ENCODE assay signal across 17 mouse cellular contexts in the genomic region with DNA sequence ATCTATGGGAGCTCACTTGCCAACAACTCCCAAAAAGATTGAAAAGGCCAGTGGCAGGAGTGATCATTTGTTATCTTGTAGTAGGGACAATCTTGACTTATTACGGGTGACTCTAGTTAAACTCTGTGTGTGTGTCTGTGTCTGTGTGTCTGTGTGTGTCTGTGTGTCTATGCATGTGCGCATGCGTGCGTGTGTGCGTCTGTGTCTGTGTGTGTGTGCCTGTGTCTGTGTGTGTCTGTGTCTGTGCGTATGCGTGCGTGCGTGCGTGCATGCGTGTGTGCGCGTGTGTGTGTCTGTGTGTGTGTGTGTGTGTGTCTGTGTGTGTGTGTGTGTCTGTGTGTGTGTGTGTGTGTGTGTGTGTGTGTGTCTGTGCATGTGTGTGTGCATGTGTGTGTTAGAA.
"Had no signal": no experiment of that assay in that cellular context is flagged by ENCODE, and none has a peak within 500 bp of the region (broad histone marks: within the 10 kb centered on the region; RNA-seq: fewer than 3 reads in every experiment).

No protein-coding gene starts in this region.

- DNase-seq: kidney, adult 18-20 months; kidney, postnatal 10 days; kidney, postnatal 4 days; liver; liver, embryonic 13.5 days; liver, postnatal 0 days; lung, postnatal 14 days; right cerebral cortex, postnatal 4 days; spleen, adult 18-20 months; thymus, adult 18-20 months; thymus, postnatal 14 days had no signal

- H3K36me3 ChIP-seq: intestine, embryonic 15.5 days; limb, embryonic 12.5 days; liver, embryonic 13.5 days; lung, embryonic 15.5 days had no signal

- H3K9me3 ChIP-seq: intestine, embryonic 15.5 days; limb, embryonic 12.5 days; liver, embryonic 13.5 days; lung, embryonic 15.5 days had no signal

- H3K4me3 ChIP-seq: intestine, embryonic 15.5 days; limb, embryonic 12.5 days; liver, embryonic 13.5 days; lung, embryonic 15.5 days; megakaryocyte, embryonic 14.5 days; myocyte had no signal

- H3K4me1 ChIP-seq: intestine, embryonic 15.5 days; limb, embryonic 12.5 days; liver, embryonic 13.5 days; lung, embryonic 15.5 days; megakaryocyte, embryonic 14.5 days had no signal

- H3K27me3 ChIP-seq: intestine, embryonic 15.5 days; limb, embryonic 12.5 days; liver, embryonic 13.5 days; lung, embryonic 15.5 days; megakaryocyte, embryonic 14.5 days had no signal

- H3K27ac ChIP-seq: intestine, embryonic 15.5 days; limb, embryonic 12.5 days; liver, embryonic 13.5 days; lung, embryonic 15.5 days; macrophage had no signal

- H3K9ac ChIP-seq: intestine, embryonic 15.5 days; limb, embryonic 12.5 days; liver, embryonic 13.5 days; liver, postnatal 0 days; lung, embryonic 15.5 days had no signal

- ATAC-seq: intestine, embryonic 15.5 days; liver, postnatal 0 days had no signal

- H3K4me2 ChIP-seq: intestine, embryonic 15.5 days; limb, embryonic 12.5 days; liver, embryonic 13.5 days; lung, embryonic 15.5 days had no signal
